Comparison of ENCODE assay signal across 8 mouse cellular contexts in the genomic region with DNA sequence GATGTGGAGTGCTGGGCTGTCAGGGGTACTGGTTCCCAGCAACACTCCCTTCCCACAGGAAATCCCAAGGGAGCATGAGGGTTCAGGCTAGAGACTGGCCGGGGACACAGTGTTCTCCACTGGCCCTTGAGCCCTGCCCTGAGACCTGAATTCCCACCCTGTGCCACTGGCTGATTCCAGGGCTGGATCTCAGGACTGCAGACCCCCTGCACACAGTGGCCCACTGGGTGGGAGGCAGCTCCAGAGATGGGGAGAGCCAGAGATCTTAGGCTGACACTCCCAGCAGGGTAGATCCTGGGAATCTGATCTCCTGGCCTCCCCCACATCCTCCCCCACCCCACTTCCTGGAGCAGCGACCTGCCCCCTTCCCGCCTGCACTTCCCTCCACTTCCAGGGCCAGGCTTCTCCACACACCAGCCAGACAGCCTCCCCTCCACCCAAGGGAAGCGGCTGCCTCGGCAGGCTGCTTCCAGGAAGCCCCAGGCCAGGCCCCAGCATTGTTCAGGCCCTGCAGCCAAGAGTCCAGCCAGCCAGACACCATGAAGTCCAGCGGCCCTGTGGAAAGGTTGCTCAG. TPM values are rescaled to one million over a fixed set of nuclear protein-coding genes. Genes with fewer than 3 reads are reported as not detected.
DNase-seq lines count a peak whose midpoint lies in the region; ATAC-seq lines count a peak whose summit lies in the region.

No protein-coding gene starts in this region.

- peak; percentile 22 for ATAC-seq in embryonic facial prominence, embryonic 11.5 days (replicated peaks; ENCODE audit: insufficient number of reproducible peaks, low FRiP score, low TSS enrichment, low read depth)
- no peak for ATAC-seq in heart, embryonic 13.5 days (ENCODE audit: extremely low read depth, insufficient number of reproducible peaks, low FRiP score, low TSS enrichment)
- ATAC-seq in kidney, embryonic 16.5 days (ENCODE audit: low FRiP score, low TSS enrichment), result peak; percentile 26

- H3K9me3 ChIP-seq in embryonic facial prominence, embryonic 11.5 days (replicated peaks; ENCODE audit: control insufficient read depth, low read length), result no peaks in the 10 kb centered on the region
- no peaks in the 10 kb centered on the region for H3K9me3 ChIP-seq in heart, embryonic 13.5 days
- no peaks in the 10 kb centered on the region for H3K9me3 ChIP-seq in kidney, embryonic 16.5 days (ENCODE audit: low read length)

- H3K36me3 ChIP-seq in embryonic facial prominence, embryonic 11.5 days (replicated peaks; ENCODE audit: control insufficient read depth, insufficient read depth, low read depth, low read length), result no peaks in the 10 kb centered on the region
- peaks cover 28% of the 10 kb centered on the region for H3K36me3 ChIP-seq in heart, embryonic 13.5 days
- peaks cover 13% of the 10 kb centered on the region for H3K36me3 ChIP-seq in kidney, embryonic 16.5 days (ENCODE audit: insufficient read depth, low read length)

- peak; percentile 66 for DNase-seq in adrenal gland, adult 8-10 months
- DNase-seq in embryonic facial prominence, embryonic 11.5 days (ENCODE audit: low spot score), result peak; percentile 57
- peak; percentile 88 for DNase-seq in lung, postnatal 10 days
- DNase-seq in testis, postnatal 10 days (ENCODE audit: low spot score), result peak; percentile 64
- DNase-seq in frontal cortex, adult 2 months (ENCODE audit: extremely low spot score in 1 of 2, low spot score in 1 of 2), result no peak
- no peak for DNase-seq in layer of hippocampus, postnatal 25 days (ENCODE audit: extremely low spot score in 1 of 2, low spot score in 1 of 2)

- H3K27ac ChIP-seq in embryonic facial prominence, embryonic 11.5 days (replicated peaks; ENCODE audit: low read depth, low read length), result peak overlapping the region; percentile 92
- peak overlapping the region; percentile 98 for H3K27ac ChIP-seq in heart, embryonic 13.5 days (replicated peaks)
- H3K27ac ChIP-seq in kidney, embryonic 16.5 days (ENCODE audit: low read length), result peak overlapping the region; percentile 99

- H3K9ac ChIP-seq in embryonic facial prominence, embryonic 11.5 days (replicated peaks; ENCODE audit: low read length), result peak overlapping the region; percentile 63
- H3K9ac ChIP-seq in heart, embryonic 13.5 days, result peak overlapping the region; percentile 86
- peak overlapping the region; percentile 82 for H3K9ac ChIP-seq in kidney, embryonic 16.5 days (replicated peaks; ENCODE audit: low read length)

- H3K27me3 ChIP-seq in embryonic facial prominence, embryonic 11.5 days (ENCODE audit: control insufficient read depth, insufficient read depth, low read length), result no peaks in the 10 kb centered on the region; the same call in 1 of the 2 replicates
- 0 out of 2 replicates have a peak, but pooled peaks cover 15% of the 10 kb centered on the region for H3K27me3 ChIP-seq in heart, embryonic 13.5 days (replicated peaks)
- H3K27me3 ChIP-seq in kidney, embryonic 16.5 days (ENCODE audit: insufficient read depth, low read length), result no peaks in the 10 kb centered on the region

- peak overlapping the region; percentile 47 for H3K4me2 ChIP-seq in embryonic facial prominence, embryonic 11.5 days (ENCODE audit: low read depth, low read length)
- H3K4me2 ChIP-seq in heart, embryonic 13.5 days, result peak overlapping the region; percentile 89
- peak overlapping the region; percentile 91 for H3K4me2 ChIP-seq in kidney, embryonic 16.5 days (replicated peaks; ENCODE audit: low read depth, low read length)

- peaks cover 43% of the 10 kb centered on the region for H3K4me1 ChIP-seq in embryonic facial prominence, embryonic 11.5 days (ENCODE audit: control insufficient read depth, insufficient read depth, low read length)
- peaks cover 96% of the 10 kb centered on the region for H3K4me1 ChIP-seq in heart, embryonic 13.5 days
- peaks cover 93% of the 10 kb centered on the region for H3K4me1 ChIP-seq in kidney, embryonic 16.5 days (ENCODE audit: insufficient read depth, low read length)

- H3K4me3 ChIP-seq in embryonic facial prominence, embryonic 11.5 days (ENCODE audit: low read depth, low read length), result peak overlapping the region; percentile 29
- H3K4me3 ChIP-seq in heart, embryonic 13.5 days, result peak overlapping the region; percentile 64
- H3K4me3 ChIP-seq in kidney, embryonic 16.5 days (ENCODE audit: low read length), result peak overlapping the region; percentile 56

- WGBS in embryonic facial prominence, embryonic 11.5 days, result 6% methylated on average over 6 of the region's 6 CpGs
- 15% methylated on average over 6 of the region's 6 CpGs for WGBS in heart, embryonic 13.5 days
- whole genome bisulfite sequencing in kidney, embryonic 16.5 days, result 3% methylated on average over 6 of the region's 6 CpGs

RNA-seq across cellular contexts. Expression of a gene that starts 2.4 kb away (rescaled TPM):
- 100 to 1,000 TPM in 2 of 4 experiments, 10 to 100 TPM in 2; 77.5 to 129 (median 107) TPM for total RNA-seq in adrenal gland, adult 8-10 months (2022)
- 14.0 and 14.4 TPM in 2 replicates for polyA plus RNA-seq in embryonic facial prominence, embryonic 11.5 days (2014; fragmentation: Nextera tagmentation; extraction: Ambion mirVana)
- 26.3 and 32.5 TPM in 2 replicates for polyA plus RNA-seq in heart, embryonic 13.5 days (2015; fragmentation: Nextera tagmentation; extraction: Ambion mirVana)
- 51.2 and 56.3 TPM in 2 replicates for polyA plus RNA-seq in kidney, embryonic 16.5 days (2015; fragmentation: Nextera tagmentation; extraction: Ambion mirVana)
- 28.0 and 29.5 TPM in 2 replicates for polyA plus RNA-seq in frontal cortex, adult 2 months (2012; rRNA removed)
- total RNA-seq in layer of hippocampus, postnatal 25 days (2021), result 10 to 100 TPM; 13.3 to 15.0 TPM

RNA-seq across cellular contexts. Expression of a gene that starts 29.1 kb away (rescaled TPM):
- 100 to 1,000 TPM; 232 to 294 (median 272) TPM for total RNA-seq in adrenal gland, adult 8-10 months (2022)
- polyA plus RNA-seq in embryonic facial prominence, embryonic 11.5 days (2014; fragmentation: Nextera tagmentation; extraction: Ambion mirVana), result 121 and 130 TPM in 2 replicates
- polyA plus RNA-seq in heart, embryonic 13.5 days (2015; fragmentation: Nextera tagmentation; extraction: Ambion mirVana), result 65.7 and 72.3 TPM in 2 replicates
- 137 and 140 TPM in 2 replicates for polyA plus RNA-seq in kidney, embryonic 16.5 days (2015; fragmentation: Nextera tagmentation; extraction: Ambion mirVana)
- polyA plus RNA-seq in frontal cortex, adult 2 months (2012; rRNA removed), result 108 and 115 TPM in 2 replicates
- total RNA-seq in layer of hippocampus, postnatal 25 days (2021), result 100 to 1,000 TPM; 182 to 188 TPM

RNA-seq across cellular contexts. Expression of a gene that starts 33.4 kb away (rescaled TPM):
- 10 to 100 TPM; 46.6 to 70.4 (median 57.7) TPM for total RNA-seq in adrenal gland, adult 8-10 months (2022)
- 8.2 and 9.3 TPM in 2 replicates for polyA plus RNA-seq in embryonic facial prominence, embryonic 11.5 days (2014; fragmentation: Nextera tagmentation; extraction: Ambion mirVana)
- 19.5 and 20.0 TPM in 2 replicates for polyA plus RNA-seq in heart, embryonic 13.5 days (2015; fragmentation: Nextera tagmentation; extraction: Ambion mirVana)
- 19.0 and 22.4 TPM in 2 replicates for polyA plus RNA-seq in kidney, embryonic 16.5 days (2015; fragmentation: Nextera tagmentation; extraction: Ambion mirVana)
- polyA plus RNA-seq in frontal cortex, adult 2 months (2012; rRNA removed), result 127 and 136 TPM in 2 replicates
- total RNA-seq in layer of hippocampus, postnatal 25 days (2021), result 100 to 1,000 TPM; 149 to 154 TPM

RNA-seq across cellular contexts. Expression of a gene that starts 41.5 kb away (rescaled TPM):
- total RNA-seq in adrenal gland, adult 8-10 months (2022), result 10 to 100 TPM; 37.0 to 63.8 (median 49.2) TPM
- polyA plus RNA-seq in embryonic facial prominence, embryonic 11.5 days (2014; fragmentation: Nextera tagmentation; extraction: Ambion mirVana), result 0.70 TPM in 1 of 2 replicates, not detected in the other
- polyA plus RNA-seq in heart, embryonic 13.5 days (2015; fragmentation: Nextera tagmentation; extraction: Ambion mirVana), result 3.5 and 3.7 TPM in 2 replicates
- polyA plus RNA-seq in kidney, embryonic 16.5 days (2015; fragmentation: Nextera tagmentation; extraction: Ambion mirVana), result 33.0 and 33.9 TPM in 2 replicates
- 46.3 and 51.8 TPM in 2 replicates for polyA plus RNA-seq in frontal cortex, adult 2 months (2012; rRNA removed)
- 10 to 100 TPM in 1 of 2 experiments, 1 to 10 TPM in 1; 8.0 to 11.1 TPM for total RNA-seq in layer of hippocampus, postnatal 25 days (2021)

RNA-seq across cellular contexts. Expression of a gene that starts 47.7 kb away (rescaled TPM):
- total RNA-seq in adrenal gland, adult 8-10 months (2022), result under 1 TPM; 0.15 to 0.43 (median 0.26) TPM
- polyA plus RNA-seq in embryonic facial prominence, embryonic 11.5 days (2014; fragmentation: Nextera tagmentation; extraction: Ambion mirVana), result 0.10 TPM in 1 of 2 replicates, not detected in the other
- 0.53 and 1.5 TPM in 2 replicates for polyA plus RNA-seq in heart, embryonic 13.5 days (2015; fragmentation: Nextera tagmentation; extraction: Ambion mirVana)
- polyA plus RNA-seq in kidney, embryonic 16.5 days (2015; fragmentation: Nextera tagmentation; extraction: Ambion mirVana), result 0.40 and 0.41 TPM in 2 replicates
- 0.16 and 0.25 TPM in 2 replicates for polyA plus RNA-seq in frontal cortex, adult 2 months (2012; rRNA removed)
- not detected for total RNA-seq in layer of hippocampus, postnatal 25 days (2021)

Comparison
In these comparisons a context has a peak if more than half of its experiments do, and no peak if none do; other contexts are left out.
1. DNase-seq: peak in adrenal gland, adult 8-10 months (single experiment), embryonic facial prominence, embryonic 11.5 days (single experiment), lung, postnatal 10 days (single experiment) and testis, postnatal 10 days (single experiment); none in frontal cortex, adult 2 months (0 of 2) and layer of hippocampus, postnatal 25 days (0 of 2).
2. Peak in every context shown above with its lines, with median percentiles within 50 percentile points of each other: H3K27ac ChIP-seq, H3K4me2 ChIP-seq, H3K4me3 ChIP-seq and H3K9ac ChIP-seq.